Mouse (Mus musculus) cerebellum, adult 2 months (tissue): Measurements from ENCODE around the gene Elfn1.

ENCODE experiments used
- CTCF ChIP-seq: fragments of 200-500 bp; IDR thresholded peaks from 2 replicates; pipeline ENCODE4 v1.5.1; 2011; ENCODE audit warnings: low read depth, mild to moderate bottlenecking, control low read depth, low read length, moderate library complexity, borderline replicate concordance; ENCODE audit not compliant: insufficient read depth
- POLR2A ChIP-seq: fragments of 200-500 bp; IDR thresholded peaks from 2 replicates; pipeline ENCODE4 v1.6.1; 2011; ENCODE audit warnings: low read length, control low read depth, borderline replicate concordance; ENCODE audit not compliant: insufficient read depth

DNA sequence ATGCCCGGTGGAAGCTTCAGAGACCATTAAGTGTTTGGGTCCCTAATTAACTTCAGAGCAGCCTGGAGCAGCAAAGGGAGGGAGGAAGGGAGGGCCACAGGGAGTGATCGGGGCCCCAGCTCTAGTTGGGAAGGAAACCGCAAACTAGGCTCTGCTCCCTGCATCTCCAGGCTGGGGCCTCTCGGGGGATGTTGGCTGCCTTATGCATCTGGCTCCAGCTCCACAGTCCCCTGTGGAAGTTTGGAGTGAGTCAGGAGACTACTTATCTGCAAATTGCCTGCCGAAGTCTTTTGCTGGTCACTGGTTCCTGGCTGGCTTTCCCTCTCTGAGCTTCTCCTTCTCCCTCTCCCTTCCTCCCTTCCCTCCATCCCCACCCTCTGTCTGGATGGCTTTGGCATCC is 56.6 kb downstream of the Elfn1 start:
- TF ChIP-seq CTCF: no peak
- TF ChIP-seq POLR2A: no peak
